Mouse (Mus musculus): ENCODE measurements around the gene Meis1. TPM values are rescaled to one million over a fixed set of nuclear protein-coding genes. Genes with fewer than 3 reads are reported as not detected.

Gene Meis1
- total RNA-seq, 1 experiment = 6.2 TPM

GRCm38 (mm10) chr11:18996289-18996688, 22.5 kb downstream of the Meis1 start:
- in situ Hi-C loops (cut with MboI; ENCODE audit: low sequenced_read_pairs in 2 of 2, unreplicated experiment in 2 of 2) = no loop called here
- DNase-seq (ENCODE audit: low read depth, low spot score) = no peak
- no peaks in the 10 kb centered on the region for H3K36me3 ChIP-seq (ENCODE audit: control insufficient read depth, insufficient read depth, low read length, poor library complexity, severe bottlenecking)

GRCm38 (mm10) chr11:18992796-18993195, 26.0 kb downstream of the Meis1 start:
- Histone ChIP-seq H3K27ac (ENCODE audit: insufficient read depth, low read depth, low read length, poor library complexity, severe bottlenecking) (no peak overlapping the region), H3K4me1 (ENCODE audit: control insufficient read depth in 2 of 2, insufficient read depth in 2 of 2, low read length in 2 of 2, poor library complexity in 1 of 2) (no peaks in the 10 kb centered on the region), H3K9ac (ENCODE audit: insufficient read depth, low read depth, low read length, poor library complexity, severe bottlenecking) (no peak overlapping the region), H3K4me3 (ENCODE audit: insufficient read depth in 1 of 2, low read depth in 1 of 2, low read length in 2 of 2, poor library complexity in 1 of 2, severe bottlenecking in 1 of 2) (no peak overlapping the region), H3K9me3 (ENCODE audit: control insufficient read depth, insufficient read depth, low read depth, low read length) (no peaks in the 10 kb centered on the region), H3K36me3 (ENCODE audit: control insufficient read depth, insufficient read depth, low read length, poor library complexity, severe bottlenecking) (no peaks in the 10 kb centered on the region)
- no peak for DNase-seq (ENCODE audit: low read depth, low spot score)
- TF ChIP-seq CHD2 (IDR thresholded peaks at IDR 0.05; ENCODE audit: low read depth, low read length) (no peak), ZNF384 (IDR thresholded peaks at IDR 0.05; ENCODE audit: low read depth, low read length) (no peak), MAFK (IDR thresholded peaks at IDR 0.05; ENCODE audit: insufficient read depth, low read depth, low read length) (no peak), HCFC1 (IDR thresholded peaks at IDR 0.05; ENCODE audit: borderline replicate concordance, insufficient read depth, low read length) (no peak), ZC3H11A (IDR thresholded peaks at IDR 0.05; ENCODE audit: borderline replicate concordance, low read depth, low read length) (no peak)
- in situ Hi-C loops (cut with MboI; ENCODE audit: low sequenced_read_pairs in 2 of 2, unreplicated experiment in 2 of 2) = no loop called here

More at GRCm38 (mm10) chr11:18996289-18996688, 22.5 kb downstream of the Meis1 start:
- Histone ChIP-seq H3K4me3 (ENCODE audit: insufficient read depth in 1 of 2, low read depth in 1 of 2, low read length in 2 of 2, poor library complexity in 1 of 2, severe bottlenecking in 1 of 2) (no peak overlapping the region), H3K4me1 (ENCODE audit: control insufficient read depth in 2 of 2, insufficient read depth in 2 of 2, low read length in 2 of 2, poor library complexity in 1 of 2) (no peaks in the 10 kb centered on the region), H3K27ac (ENCODE audit: insufficient read depth, low read depth, low read length, poor library complexity, severe bottlenecking) (no peak overlapping the region), H3K9me3 (ENCODE audit: control insufficient read depth, insufficient read depth, low read depth, low read length) (no peaks in the 10 kb centered on the region), H3K9ac (ENCODE audit: insufficient read depth, low read depth, low read length, poor library complexity, severe bottlenecking) (no peak overlapping the region)
- TF ChIP-seq HCFC1 (IDR thresholded peaks at IDR 0.05; ENCODE audit: borderline replicate concordance, insufficient read depth, low read length) (no peak), CHD2 (IDR thresholded peaks at IDR 0.05; ENCODE audit: low read depth, low read length) (no peak), MAFK (IDR thresholded peaks at IDR 0.05; ENCODE audit: insufficient read depth, low read depth, low read length) (no peak), ZC3H11A (IDR thresholded peaks at IDR 0.05; ENCODE audit: borderline replicate concordance, low read depth, low read length) (no peak), ZNF384 (IDR thresholded peaks at IDR 0.05; ENCODE audit: low read depth, low read length) (no peak)

- Histone ChIP-seq H3K27ac (ENCODE audit: insufficient read depth, low read depth, low read length, poor library complexity, severe bottlenecking) (no peak overlapping the region), H3K9me3 (ENCODE audit: control insufficient read depth, insufficient read depth, low read depth, low read length) (no peaks in the 10 kb centered on the region), H3K4me1 (ENCODE audit: control insufficient read depth in 2 of 2, insufficient read depth in 2 of 2, low read length in 2 of 2, poor library complexity in 1 of 2) (no peaks in the 10 kb centered on the region), H3K4me3 (ENCODE audit: insufficient read depth in 1 of 2, low read depth in 1 of 2, low read length in 2 of 2, poor library complexity in 1 of 2, severe bottlenecking in 1 of 2) (no peak overlapping the region), H3K9ac (ENCODE audit: insufficient read depth, low read depth, low read length, poor library complexity, severe bottlenecking) (no peak overlapping the region), H3K36me3 (ENCODE audit: control insufficient read depth, insufficient read depth, low read length, poor library complexity, severe bottlenecking) (no peaks in the 10 kb centered on the region)
- DNase-seq (ENCODE audit: low read depth, low spot score) = no peak
- in situ Hi-C loops (cut with MboI; ENCODE audit: low sequenced_read_pairs in 2 of 2, unreplicated experiment in 2 of 2) = no loop called here
- no peak for TF ChIP-seq MAFK (IDR thresholded peaks at IDR 0.05; ENCODE audit: insufficient read depth, low read depth, low read length)
- TF ChIP-seq ZC3H11A (IDR thresholded peaks at IDR 0.05; ENCODE audit: borderline replicate concordance, low read depth, low read length) = no peak
- TF ChIP-seq HCFC1 (IDR thresholded peaks at IDR 0.05; ENCODE audit: borderline replicate concordance, insufficient read depth, low read length) = no peak
- TF ChIP-seq CHD2 (IDR thresholded peaks at IDR 0.05; ENCODE audit: low read depth, low read length) = no peak
- no peak for TF ChIP-seq ZNF384 (IDR thresholded peaks at IDR 0.05; ENCODE audit: low read depth, low read length)
Observed at GRCm38 (mm10) chr11:18990244-18990677, 28.5 kb downstream of the Meis1 start.

- H3K9ac ChIP-seq (ENCODE audit: insufficient read depth, low read depth, low read length, poor library complexity, severe bottlenecking) = no peak overlapping the region
- no peaks in the 10 kb centered on the region for H3K9me3 ChIP-seq (ENCODE audit: control insufficient read depth, insufficient read depth, low read depth, low read length)
- TF ChIP-seq ZNF384 (IDR thresholded peaks at IDR 0.05; ENCODE audit: low read depth, low read length) (no peak), HCFC1 (IDR thresholded peaks at IDR 0.05; ENCODE audit: borderline replicate concordance, insufficient read depth, low read length) (no peak), CHD2 (IDR thresholded peaks at IDR 0.05; ENCODE audit: low read depth, low read length) (no peak), MAFK (IDR thresholded peaks at IDR 0.05; ENCODE audit: insufficient read depth, low read depth, low read length) (no peak), ZC3H11A (IDR thresholded peaks at IDR 0.05; ENCODE audit: borderline replicate concordance, low read depth, low read length) (no peak)
- in situ Hi-C loops (cut with MboI; ENCODE audit: low sequenced_read_pairs in 2 of 2, unreplicated experiment in 2 of 2) = no loop called here
- H3K36me3 ChIP-seq (ENCODE audit: control insufficient read depth, insufficient read depth, low read length, poor library complexity, severe bottlenecking) = no peaks in the 10 kb centered on the region
- H3K27ac ChIP-seq (ENCODE audit: insufficient read depth, low read depth, low read length, poor library complexity, severe bottlenecking) = no peak overlapping the region
- no peak for DNase-seq (ENCODE audit: low read depth, low spot score)
- no peak overlapping the region for H3K4me3 ChIP-seq (ENCODE audit: insufficient read depth in 1 of 2, low read depth in 1 of 2, low read length in 2 of 2, poor library complexity in 1 of 2, severe bottlenecking in 1 of 2)
- H3K4me1 ChIP-seq (ENCODE audit: control insufficient read depth in 2 of 2, insufficient read depth in 2 of 2, low read length in 2 of 2, poor library complexity in 1 of 2) = no peaks in the 10 kb centered on the region
Observed at GRCm38 (mm10) chr11:18989669-18990243, 29.0 kb downstream of the Meis1 start.

All from ES-E14 (cell line).